In the genomic region with DNA sequence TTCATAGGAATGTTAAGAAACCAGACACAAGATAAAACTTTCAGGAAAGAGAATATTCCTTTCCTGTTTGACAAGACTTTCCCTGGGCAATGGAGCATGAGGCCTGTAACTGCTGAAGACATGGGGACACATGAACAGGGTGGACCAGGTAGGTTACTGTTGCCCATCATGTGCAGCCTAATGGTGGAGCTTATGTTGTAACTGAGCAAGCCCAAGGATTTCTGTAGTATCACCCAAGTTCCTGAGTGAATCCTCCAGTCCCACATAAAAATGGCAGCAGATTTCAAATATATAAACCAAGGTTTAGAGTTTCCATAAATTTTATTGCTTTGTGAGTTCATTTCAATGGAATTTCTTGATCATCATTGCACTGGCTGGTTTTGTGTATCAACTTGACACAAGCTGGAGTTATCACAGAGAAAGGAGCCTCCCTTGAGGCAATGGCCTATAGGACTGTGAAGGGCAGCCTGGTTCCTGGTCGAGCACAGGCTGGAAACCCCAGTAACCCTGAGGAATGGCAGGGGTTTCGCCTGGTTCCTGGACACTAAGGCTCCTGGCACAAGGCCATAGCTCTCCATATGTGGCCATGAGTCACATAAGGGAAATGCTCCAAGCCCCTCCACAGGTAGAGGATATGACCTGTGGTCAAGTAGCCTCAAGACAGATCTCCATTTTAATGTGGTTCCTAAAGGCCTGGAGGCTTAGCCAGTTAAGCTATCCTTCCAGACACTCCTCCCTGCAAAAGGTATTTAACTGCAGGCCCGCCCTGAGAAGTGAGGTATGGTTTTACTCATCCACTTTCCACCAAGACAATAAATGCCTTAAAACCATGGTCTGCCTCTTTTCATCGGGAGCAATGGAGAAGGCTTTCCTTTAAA, we compare ENCODE assay signal across 19 mouse cellular contexts.
"Had no signal": no experiment of that assay in that cellular context is flagged by ENCODE, and none has a peak within 500 bp of the region (broad histone marks: within the 10 kb centered on the region; RNA-seq: fewer than 3 reads in every experiment).

No protein-coding gene starts in this region.

- H3K9ac ChIP-seq: kidney, embryonic 15.5 days; limb, embryonic 12.5 days; liver, embryonic 14.5 days; liver, postnatal 0 days; lung, embryonic 14.5 days; midbrain, embryonic 12.5 days; midbrain, embryonic 15.5 days; neural tube, embryonic 13.5 days; stomach, embryonic 15.5 days had no signal

- DNase-seq: kidney, adult 8-10 months; kidney, postnatal 10 days; kidney, postnatal 36 days; liver, postnatal 0 days; lung, embryonic 14.5 days; right cerebral cortex, postnatal 25 days; spleen, adult 18-20 months; thymus, postnatal 25 days had no signal

- ATAC-seq: liver, postnatal 0 days; lung, postnatal 0 days; midbrain, embryonic 15.5 days had no signal

- H3K36me3 ChIP-seq: kidney, embryonic 15.5 days; limb, embryonic 12.5 days; midbrain, embryonic 12.5 days; midbrain, embryonic 15.5 days; neural tube, embryonic 13.5 days; stomach, embryonic 15.5 days had no signal

- H3K27me3 ChIP-seq: kidney, embryonic 15.5 days; limb, embryonic 12.5 days; midbrain, embryonic 15.5 days; neural tube, embryonic 13.5 days; stomach, embryonic 15.5 days had no signal

- H3K4me2 ChIP-seq: kidney, embryonic 15.5 days; limb, embryonic 12.5 days; liver, embryonic 11.5 days; lung, embryonic 14.5 days; midbrain, embryonic 12.5 days; midbrain, embryonic 15.5 days; neural tube, embryonic 13.5 days; stomach, embryonic 15.5 days had no signal

- H3K4me1 ChIP-seq: kidney, embryonic 15.5 days; limb, embryonic 12.5 days; midbrain, embryonic 12.5 days; midbrain, embryonic 15.5 days; neural tube, embryonic 13.5 days; stomach, embryonic 15.5 days had no signal

- H3K4me3 ChIP-seq: kidney, embryonic 15.5 days; limb, embryonic 12.5 days; midbrain, embryonic 12.5 days; midbrain, embryonic 15.5 days; myocyte; neural tube, embryonic 13.5 days; stomach, embryonic 15.5 days had no signal

- H3K9me3 ChIP-seq: kidney, embryonic 15.5 days; limb, embryonic 12.5 days; midbrain, embryonic 12.5 days; midbrain, embryonic 15.5 days; neural tube, embryonic 13.5 days; stomach, embryonic 15.5 days had no signal

- H3K27ac ChIP-seq: kidney, embryonic 15.5 days; limb, embryonic 12.5 days; liver, embryonic 14.5 days; macrophage; midbrain, embryonic 12.5 days; midbrain, embryonic 15.5 days; neural tube, embryonic 13.5 days; stomach, embryonic 15.5 days had no signal
